Mouse (Mus musculus) MEL-GATA-1-ER (cell line): Measurements from ENCODE around the gene Gm49395.

ENCODE experiments used
- DNase-seq: peaks from one replicate; pipeline ENCODE4 v3.0.0-alpha.2; 2012; ENCODE audit warnings: low read depth; ENCODE audit errors: extremely low read depth

Gm49395 gene

GRCm38 (mm10) chr13:114992260-114993014 lies 109.3 kb downstream of the Gm49395 start:
- DNase-seq: no peak

- DNase-seq: no peak
Observed at GRCm38 (mm10) chr13:114987668-114988067, 114.1 kb downstream of the Gm49395 start.

GRCm38 (mm10) chr13:114987161-114987560 lies 114.6 kb downstream of the Gm49395 start:
- DNase-seq: no peak
